Mouse (Mus musculus) left cerebral cortex, postnatal 14 days (tissue): ENCODE results near the gene Gprin3. TPM values are rescaled to one million over a fixed set of nuclear protein-coding genes. Genes with fewer than 3 reads are reported as not detected.
"Not testable (repeated sequence)": the region's sequence is repeated elsewhere in the genome, so short reads cannot be mapped to it uniquely, and the experiment has no call there.

Source experiments
- DNase-seq, 2 experiments: peaks; one replicate each; pipeline ENCODE4 v3.0.0; 2021 to 2022; ENCODE audit warnings: low spot score in 2 of 2, mixed read lengths in 1 of 2
- intact Hi-C: fragments of 180-260 bp; cut with DNase I; formaldehyde crosslinking; loops from one replicate; pipeline ENCODE4 v1.15.1; 2025
- total RNA-seq, 2 experiments: library from RNA; stranded (reverse); gene quantifications; 2 replicates each; pipeline ENCODE4 v1.2.3; 2021

Gprin3 gene
- total RNA-seq, 2 experiments from 2014 or later: 11.7 to 14.0 TPM

GRCm38 (mm10) chr6:59363282-59363681 lies 62.8 kb downstream of the Gprin3 start:
- intact Hi-C loops: no loop called here
- DNase-seq: no peak

- DNase-seq: no peak
- intact Hi-C loops: no loop called here
Measured at GRCm38 (mm10) chr6:59354943-59355342, 71.2 kb downstream of the Gprin3 start.

- intact Hi-C loops: no loop called here
- no peak for DNase-seq
Measured at GRCm38 (mm10) chr6:59351108-59351789, 74.8 kb downstream of the Gprin3 start.

- DNase-seq: no peak
- intact Hi-C loops: no loop called here
Measured at GRCm38 (mm10) chr6:59348673-59349072, 77.4 kb downstream of the Gprin3 start.

- intact Hi-C loops: no loop called here
Measured at GRCm38 (mm10) chr6:59341146-59341545, 84.9 kb downstream of the Gprin3 start.

GRCm38 (mm10) chr6:59328297-59328696 lies 97.8 kb downstream of the Gprin3 start:
- DNase-seq: no peak
- intact Hi-C loops: no loop called here

More at GRCm38 (mm10) chr6:59341146-59341545, 84.9 kb downstream of the Gprin3 start:
- DNase-seq: no peak

GRCm38 (mm10) chr6:59315868-59316267 lies 110.2 kb downstream of the Gprin3 start:
- no peak for DNase-seq

GRCm38 (mm10) chr6:59315090-59315489 lies 111.0 kb downstream of the Gprin3 start:
- DNase-seq: peak in 1 of 2 experiments; percentile 6
- intact Hi-C loops: no loop called here

More at GRCm38 (mm10) chr6:59315868-59316267, 110.2 kb downstream of the Gprin3 start:
- intact Hi-C loops: no loop called here

GRCm38 (mm10) chr6:59313162-59313561 lies 112.9 kb downstream of the Gprin3 start:
- intact Hi-C loops: no loop called here
- no peak for DNase-seq

GRCm38 (mm10) chr6:59311241-59311640 lies 114.9 kb downstream of the Gprin3 start:
- intact Hi-C loops: no loop called here
- DNase-seq: no peak

- DNase-seq, intact Hi-C loops: not testable (repeated sequence)
Measured at GRCm38 (mm10) chr6:59304235-59304942, 121.7 kb downstream of the Gprin3 start.

GRCm38 (mm10) chr6:59303031-59303430 lies 123.1 kb downstream of the Gprin3 start:
- intact Hi-C loops: no loop called here
- no peak for DNase-seq

Other genes with a start within 250 kb of the Gprin3 start
- 10 to 100 TPM; 10.6 to 12.0 TPM for gene Tigd2, start 217.4 kb downstream of the Gprin3 start, total RNA-seq